Mouse (Mus musculus) cerebellum, adult 18-20 months (tissue): ENCODE measurements at regions not wholly inside any gene's neighbourhood (a gene's known extent, or its start where the extent isn't known, plus 50 kb on each side); places are given as distances from the start of the nearest gene placed in this dataset.

ENCODE experiments used
- DNase-seq, 2 experiments: peaks; one replicate each; pipeline ENCODE4 v3.0.0; 2021

GRCm38 (mm10) chr3:40094040-40094439 lies 437.0 kb upstream of the Intu start:
- no peak for DNase-seq

DNA sequence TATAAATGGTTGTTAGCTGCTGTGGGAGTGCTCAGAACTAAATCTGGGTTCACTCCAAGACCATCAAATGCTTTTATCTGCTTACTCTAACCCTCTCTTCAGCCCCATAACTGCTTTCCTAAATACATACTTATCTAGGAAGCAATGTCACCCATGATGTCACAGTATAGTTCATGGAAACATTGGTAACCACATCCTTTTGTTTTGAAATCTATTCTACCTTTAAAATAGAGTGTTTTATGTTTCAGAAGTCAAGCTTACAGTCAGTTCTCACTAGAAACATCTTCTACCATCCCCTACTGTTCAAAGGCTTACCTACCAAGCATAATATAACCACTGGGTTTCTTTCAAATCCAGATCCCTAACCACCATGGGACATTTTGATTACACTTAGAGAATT lies 436.4 kb upstream of the Intu start:
- DNase-seq = no peak

DNA sequence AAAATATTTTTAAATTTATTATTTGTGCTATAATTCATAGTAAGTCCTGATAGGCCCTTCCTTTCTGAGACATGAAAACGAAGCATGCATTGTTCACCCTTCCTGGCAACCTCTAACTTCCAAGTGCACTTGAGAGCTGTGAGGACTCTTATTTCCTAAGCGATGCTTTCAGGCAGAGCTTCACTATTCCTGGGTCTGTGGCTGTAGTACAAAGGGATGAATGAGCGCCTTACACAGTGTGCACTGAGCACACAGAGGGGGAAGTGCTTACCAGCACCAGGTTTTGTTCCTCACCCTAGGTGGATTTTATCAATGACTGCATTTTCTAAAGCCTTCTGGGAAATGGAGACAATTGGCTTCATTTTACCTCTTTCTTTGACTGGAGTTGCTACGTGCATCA lies 428.4 kb upstream of the Intu start:
- no peak for DNase-seq

DNA sequence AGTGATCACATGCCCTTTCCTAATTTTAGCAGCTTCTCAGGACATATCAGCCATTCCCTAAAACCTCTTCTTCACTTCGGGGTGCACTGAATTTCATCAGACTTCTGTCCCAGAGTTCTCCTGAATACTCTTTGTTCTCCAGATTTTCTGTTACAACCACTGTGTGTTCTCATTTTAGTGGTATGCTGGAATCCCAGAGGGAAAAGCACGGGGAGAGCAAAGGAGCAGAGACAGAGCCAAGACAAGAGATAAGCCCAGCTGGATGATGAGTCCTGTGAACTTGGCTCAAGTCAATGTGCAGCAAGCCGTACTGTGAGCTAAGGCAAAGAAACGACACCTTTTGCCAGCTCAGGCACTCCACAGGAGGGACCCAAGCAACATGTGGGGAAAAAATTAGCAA lies 416.3 kb upstream of the Intu start:
- no peak for DNase-seq

DNA sequence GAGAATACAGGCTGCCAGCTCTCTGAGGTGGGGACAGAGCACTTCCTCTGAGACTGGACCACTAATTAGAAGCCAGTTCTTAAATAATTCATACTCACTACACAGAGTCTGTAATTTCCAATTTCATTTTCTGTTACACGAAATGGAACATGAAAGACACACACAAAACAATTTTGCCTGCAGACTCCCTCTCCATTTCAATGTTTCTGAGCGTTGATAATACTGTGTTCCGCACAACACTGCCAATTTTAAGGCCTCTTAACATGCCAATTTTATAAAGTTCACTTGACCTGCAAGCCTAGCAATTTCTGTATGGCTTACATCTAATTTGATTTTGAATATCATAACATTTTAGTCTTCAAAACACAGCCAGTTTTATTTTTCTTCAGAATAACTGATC lies 412.5 kb upstream of the Intu start:
- DNase-seq = no peak

DNA sequence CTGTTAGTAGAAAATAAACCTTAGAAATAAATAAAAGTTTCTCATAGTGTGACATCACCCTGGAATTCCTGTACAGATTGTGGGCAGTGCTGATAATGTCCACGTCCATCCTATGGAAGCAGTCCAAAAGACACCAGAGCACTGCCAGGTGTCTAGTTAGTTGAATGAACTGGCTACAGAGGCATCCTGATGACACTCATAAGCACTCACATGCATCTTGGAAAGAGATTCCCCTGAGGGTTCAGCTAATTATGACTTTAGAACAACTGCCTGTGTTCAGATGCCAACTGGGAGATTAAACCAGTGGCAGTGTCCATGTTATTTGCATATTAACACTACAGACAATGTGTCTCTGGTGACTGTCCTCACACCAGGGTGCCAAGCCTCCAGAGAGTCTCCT lies 411.6 kb upstream of the Intu start:
- DNase-seq = no peak

DNA sequence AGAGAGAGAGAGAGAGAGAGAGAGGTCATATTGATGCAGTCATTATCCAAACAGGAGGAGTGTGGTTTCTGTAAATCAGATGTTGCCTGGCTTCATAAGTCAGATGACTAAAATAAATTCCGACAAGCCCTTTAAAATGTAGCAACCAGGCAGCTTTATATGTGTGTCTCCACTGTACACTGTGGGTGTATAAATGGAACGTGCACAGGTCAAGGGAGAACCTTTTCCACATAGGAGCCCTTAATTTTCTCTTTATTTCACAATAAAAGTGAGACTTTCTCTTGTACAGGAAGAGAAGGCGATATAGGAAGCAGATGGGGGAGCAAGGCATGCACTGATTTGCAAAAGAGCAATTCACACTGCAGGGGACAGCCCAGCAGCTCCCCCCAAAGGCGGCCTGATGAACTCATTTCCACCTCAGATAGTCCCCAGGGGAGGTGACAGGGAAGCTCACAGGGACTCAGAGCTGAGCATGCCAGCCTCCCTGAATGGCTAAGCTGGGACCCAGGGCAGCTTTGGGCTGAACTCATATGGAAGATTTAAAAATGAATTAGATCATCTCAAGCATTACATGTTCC lies 410.7 kb upstream of the Intu start:
- DNase-seq = peak in 1 of 2 experiments; percentile 2

GRCm38 (mm10) chr3:40123558-40124236 lies 407.4 kb upstream of the Intu start:
- no peak for DNase-seq

GRCm38 (mm10) chr3:40126903-40127302 lies 404.2 kb upstream of the Intu start:
- no peak for DNase-seq

DNA sequence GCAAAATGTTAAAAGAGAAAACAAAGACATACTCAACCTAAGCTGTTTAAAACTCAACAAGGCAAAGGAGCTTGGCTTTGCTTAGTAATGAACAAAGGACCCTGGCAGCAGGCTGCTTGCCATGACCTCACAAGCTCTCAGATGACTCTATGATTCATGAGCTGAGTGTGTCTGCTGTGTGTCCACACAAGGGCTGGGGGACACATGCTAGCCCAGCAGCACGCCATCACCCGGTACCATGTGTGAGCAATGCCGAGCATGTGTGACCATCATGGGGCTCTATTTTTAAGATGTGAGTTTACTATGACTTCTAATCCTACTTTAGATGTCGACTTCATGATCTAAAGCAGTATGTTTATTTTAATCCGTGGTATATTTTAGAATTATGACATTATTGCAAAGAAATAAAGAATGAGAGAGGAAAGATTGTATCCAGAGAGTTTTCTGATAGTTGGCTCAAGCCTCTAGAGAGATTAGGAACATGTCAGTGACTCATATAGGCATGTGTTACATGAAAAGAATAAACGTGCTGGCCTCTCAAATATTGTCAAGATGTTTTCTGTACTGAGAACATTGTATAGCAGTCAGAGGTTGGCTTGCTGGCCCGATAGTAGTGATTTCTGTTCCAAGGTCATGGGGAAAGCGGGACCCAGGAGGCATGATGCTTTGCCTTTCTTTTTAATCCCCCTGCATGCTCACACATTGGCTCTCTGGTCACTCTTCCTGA lies 400.1 kb upstream of the Intu start:
- DNase-seq = no peak

DNA sequence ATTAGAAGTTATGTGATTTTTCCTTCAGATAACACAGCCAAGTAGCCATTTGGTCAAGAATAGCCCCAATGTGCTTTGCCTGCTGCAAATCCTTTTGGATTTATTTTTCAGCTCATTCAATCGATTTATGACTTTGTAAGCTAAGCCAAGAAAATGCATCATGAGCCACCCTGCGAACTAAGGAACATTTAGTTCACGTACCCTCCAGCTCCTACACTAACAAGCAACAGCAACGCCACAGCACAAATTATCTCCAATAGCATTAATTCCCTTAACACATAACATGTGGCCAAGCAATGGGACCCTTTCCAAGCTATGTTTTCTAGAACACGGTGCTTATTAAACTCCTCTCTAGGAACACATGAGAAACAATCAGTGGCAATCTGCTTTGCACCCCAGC lies 392.4 kb upstream of the Intu start:
- no peak for DNase-seq

DNA sequence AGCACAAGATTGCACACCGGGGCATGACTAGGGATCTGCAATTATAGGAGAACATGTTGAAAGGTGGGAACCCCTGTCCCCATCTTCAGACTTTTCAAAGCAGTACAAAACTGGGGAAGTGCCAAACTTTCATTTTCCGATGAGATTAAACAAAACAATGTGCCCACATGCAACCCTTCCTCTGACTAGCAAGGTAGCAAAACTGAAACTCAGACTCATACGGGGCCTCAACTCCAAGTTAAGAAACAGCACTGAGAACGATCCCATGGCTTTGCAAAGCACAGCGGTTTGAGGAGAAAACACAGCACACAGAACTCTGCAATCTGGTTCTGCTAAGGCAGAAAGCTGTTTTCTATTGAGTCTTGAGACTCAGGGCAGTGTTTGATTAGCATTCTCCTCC lies 388.9 kb upstream of the Intu start:
- DNase-seq = no peak

DNA sequence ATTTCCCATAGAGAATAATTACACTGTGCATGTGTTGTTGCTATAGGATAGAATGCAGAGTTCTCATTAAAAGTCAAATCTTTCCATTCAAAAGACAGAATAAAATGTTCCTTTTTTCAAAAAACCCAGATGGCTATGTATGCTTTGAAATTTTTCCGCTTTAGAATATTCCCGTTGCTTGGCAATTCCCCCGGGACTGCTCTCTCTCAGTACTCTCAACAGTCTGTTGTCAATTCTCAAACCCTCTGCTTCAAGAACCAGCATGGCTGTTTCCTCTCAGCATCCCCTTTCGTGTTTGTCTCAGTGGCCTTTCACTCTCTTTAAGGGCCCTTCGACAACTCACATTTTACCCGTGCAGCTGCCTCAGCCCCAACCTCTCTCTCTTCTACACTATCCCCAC lies 372.5 kb upstream of the Intu start:
- no peak for DNase-seq

DNA sequence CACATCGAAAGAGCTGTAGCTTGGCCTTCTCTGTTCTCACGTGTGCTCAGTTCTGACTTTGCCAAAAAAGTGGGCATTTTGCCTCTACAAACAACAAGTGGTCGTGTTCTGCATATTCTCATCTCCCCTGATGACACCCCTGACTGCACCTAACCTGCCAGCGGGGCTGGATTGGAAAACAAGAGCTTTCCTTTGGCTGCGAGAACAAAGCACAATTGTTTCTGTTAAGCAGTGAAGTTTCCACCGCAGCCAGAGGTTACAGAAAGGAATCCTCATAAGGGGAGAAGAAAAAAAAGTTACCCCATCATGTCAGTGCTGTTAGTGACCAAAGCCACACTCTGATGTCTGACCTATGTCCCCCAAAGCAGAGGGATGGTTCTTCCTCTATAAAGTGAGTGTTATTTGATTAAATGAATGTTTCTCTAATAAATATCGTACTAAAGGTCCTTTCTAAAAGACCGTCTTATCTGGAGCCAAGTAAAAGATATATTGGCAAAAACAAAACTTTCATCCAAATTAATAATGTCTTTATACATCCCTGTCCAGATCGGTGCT lies 371.4 kb upstream of the Intu start:
- DNase-seq = no peak

DNA sequence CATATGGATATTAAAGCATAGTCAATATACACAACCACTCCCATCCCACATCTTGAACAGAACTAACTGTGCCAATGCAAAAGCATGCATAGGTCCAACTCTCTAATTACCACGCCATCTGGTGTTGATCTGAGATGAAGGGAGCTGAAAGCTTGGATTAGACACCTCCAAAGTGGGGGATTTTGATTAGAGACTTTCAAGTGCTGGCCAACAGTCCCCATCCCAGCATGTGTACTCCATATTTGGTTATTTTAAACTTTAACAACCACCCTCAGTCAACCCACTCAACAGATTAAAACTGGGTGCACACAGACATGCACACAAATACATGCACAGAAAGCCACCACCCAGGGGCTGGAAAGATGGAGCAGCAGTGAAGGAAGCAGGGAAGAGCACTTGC lies 366.9 kb upstream of the Intu start:
- DNase-seq = no peak

DNA sequence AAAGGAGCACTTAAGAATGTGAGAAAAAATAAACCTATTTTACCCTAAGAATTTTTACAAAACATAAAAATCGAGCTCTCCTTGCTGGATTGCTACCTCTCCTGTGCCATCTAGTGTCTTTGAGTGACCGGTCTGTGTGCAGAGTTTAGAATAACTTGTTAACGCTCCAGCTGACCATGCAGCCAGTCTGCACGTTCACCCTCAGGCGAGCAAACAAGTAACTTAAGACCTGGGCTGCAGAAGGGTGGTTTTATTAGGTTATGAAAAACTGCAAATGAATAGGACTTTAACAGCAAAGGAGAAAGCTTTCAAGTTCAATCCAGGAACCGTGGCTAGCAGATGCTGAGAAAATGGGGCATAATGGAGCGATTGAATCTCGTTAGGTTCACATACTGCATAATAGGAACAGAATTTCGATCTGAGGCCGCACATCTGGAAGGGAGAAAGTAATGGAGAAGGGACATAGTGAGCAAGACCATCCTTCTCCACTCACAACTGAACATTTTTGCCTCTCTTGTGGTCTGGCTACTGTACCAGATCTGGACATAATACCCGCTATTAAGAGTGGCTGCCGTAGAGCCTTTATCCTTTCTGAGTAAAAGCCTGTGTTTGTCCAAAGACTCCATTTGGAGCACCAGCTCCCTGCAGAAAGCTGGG lies 363.0 kb upstream of the Intu start:
- no peak for DNase-seq

DNA sequence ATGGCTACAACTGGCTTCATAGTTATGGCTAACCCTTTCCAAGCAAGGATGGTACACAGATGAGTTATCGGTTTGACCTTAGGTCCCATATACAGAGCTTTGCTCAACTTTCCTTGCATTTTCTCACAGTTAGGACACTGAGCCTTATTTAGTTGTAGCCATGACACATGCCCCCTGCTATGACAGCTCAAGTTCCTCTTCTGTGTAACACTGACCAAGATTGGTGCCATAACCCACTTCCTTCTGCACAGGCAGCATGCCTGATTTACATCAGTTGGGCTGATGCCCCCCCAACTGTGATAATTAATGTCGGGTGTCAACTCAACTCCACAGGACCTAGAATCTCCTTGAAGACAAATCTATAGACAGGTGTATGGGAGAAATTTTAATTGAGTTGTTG lies 361.5 kb upstream of the Intu start:
- DNase-seq = no peak

DNA sequence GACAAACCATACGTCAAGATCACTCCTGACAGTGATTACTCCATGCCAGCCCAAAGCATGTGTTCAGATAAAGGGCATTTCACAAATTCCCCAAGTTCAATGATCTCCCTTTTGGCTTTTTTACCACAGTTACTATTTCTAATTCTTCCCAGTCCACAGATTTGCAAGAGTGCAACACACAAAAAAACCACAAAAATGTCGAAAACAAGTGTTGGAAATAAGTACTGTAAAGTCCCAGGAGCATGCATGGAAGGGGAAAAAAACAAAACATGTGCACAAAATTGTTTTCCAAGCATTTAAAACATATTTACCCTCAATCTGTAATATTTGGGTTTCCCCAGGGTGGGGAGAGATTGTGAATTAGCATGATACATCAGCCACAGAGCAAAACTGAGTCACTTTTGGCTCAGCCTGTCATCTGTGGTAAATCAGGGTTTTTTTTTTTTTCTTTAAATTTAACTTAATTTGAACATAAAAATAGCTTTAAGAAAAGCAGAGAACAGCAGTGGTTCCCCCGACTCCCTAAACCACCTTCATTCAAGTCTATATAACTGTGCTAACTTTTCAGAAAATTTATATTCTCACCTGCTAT lies 351.3 kb upstream of the Intu start:
- DNase-seq = no peak

DNA sequence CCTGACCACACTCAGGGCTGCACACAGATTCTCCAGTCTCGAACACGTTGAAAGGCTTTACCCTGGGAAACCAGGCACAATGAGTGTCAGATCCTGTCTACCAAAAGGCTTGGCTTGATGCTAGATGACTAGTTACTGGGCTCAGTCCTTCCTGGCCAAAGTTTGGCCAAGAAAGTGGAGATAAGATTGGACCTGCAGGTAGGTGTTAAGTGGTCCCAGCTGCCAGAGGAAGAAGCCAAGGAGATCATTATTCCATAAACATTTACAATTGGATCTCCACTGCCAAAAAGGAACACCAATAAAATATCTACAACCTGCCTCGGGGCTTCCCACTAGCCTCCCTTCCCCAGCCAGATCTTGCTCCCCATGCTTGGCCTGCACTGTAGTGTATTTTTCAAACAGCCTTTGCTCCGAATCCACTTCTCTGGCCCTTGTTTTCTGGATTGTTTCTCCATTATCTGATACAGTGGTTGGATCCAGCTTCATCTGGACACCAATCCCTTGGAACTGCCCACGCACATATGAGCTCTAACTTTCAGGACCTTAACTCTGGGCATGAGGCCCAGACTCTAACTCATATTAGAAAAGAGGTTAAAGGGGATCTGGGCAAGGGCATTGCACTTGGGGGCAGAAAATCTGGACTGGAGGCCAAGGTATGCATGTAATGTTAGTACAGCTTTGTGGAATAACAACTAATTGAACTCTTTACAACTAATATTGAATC lies 345.3 kb upstream of the Intu start:
- DNase-seq = no peak

DNA sequence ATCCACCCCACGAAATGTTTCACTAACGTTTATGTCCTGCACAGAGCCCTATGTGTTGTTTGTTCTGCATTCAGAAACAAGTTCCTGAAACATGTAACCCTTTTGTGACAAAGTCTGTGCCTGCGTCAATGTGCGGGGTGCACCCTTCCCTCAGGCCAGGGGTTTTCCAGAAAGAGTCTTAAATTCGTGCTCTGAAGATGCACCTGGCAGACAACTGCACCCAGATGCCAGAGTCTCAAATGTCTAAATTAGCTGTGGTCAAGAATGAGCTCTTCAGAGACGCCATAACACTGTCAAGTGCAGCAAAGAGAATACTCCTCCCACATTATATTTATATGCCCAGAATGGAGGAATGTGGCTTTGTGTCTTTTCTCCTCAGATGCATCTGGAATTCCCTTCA lies 341.6 kb upstream of the Intu start:
- no peak for DNase-seq

DNA sequence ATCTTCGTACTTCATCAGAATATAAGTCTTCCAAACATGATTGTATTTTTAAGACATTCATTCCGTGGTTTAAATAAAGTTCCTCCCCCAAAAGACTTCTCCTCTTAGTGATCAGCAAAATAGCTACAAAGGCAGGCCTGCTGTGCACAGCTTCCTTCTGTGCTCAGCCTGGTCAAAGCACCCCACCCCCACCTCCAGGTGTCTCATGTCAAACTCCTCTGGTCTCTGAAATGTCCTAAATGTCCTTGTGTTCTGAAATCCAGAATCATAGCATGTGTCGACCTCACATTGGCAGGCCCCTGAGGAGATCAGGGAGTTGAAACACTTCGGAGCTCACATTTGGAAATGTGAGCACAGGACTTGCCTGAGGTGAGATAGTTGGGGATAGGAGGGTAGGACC lies 341.1 kb upstream of the Intu start:
- no peak for DNase-seq

- no peak for DNase-seq
Observed at GRCm38 (mm10) chr3:40200174-40200573, 330.9 kb upstream of the Intu start.

- DNase-seq = no peak
Observed at GRCm38 (mm10) chr3:40206326-40206725, 324.8 kb upstream of the Intu start.
